Mouse (Mus musculus) heart, postnatal 4 days (tissue): ENCODE measurements around the gene Snrpb2. TPM values are rescaled to one million over a fixed set of nuclear protein-coding genes. Genes with fewer than 3 reads are reported as not detected.
A peak's percentile ranks its signal among the peaks of the same experiment; 100 is the strongest.

Experiments
- DNase-seq: peaks from one replicate; pipeline ENCODE4 v3.0.0; 2021
- total RNA-seq, 2 experiments: library from RNA; stranded (reverse); gene quantifications; 2 replicates each; pipeline ENCODE4 v1.2.3; 2021

Snrpb2 gene
- total RNA-seq = 10 to 100 TPM; 34.9 to 36.4 TPM

DNA sequence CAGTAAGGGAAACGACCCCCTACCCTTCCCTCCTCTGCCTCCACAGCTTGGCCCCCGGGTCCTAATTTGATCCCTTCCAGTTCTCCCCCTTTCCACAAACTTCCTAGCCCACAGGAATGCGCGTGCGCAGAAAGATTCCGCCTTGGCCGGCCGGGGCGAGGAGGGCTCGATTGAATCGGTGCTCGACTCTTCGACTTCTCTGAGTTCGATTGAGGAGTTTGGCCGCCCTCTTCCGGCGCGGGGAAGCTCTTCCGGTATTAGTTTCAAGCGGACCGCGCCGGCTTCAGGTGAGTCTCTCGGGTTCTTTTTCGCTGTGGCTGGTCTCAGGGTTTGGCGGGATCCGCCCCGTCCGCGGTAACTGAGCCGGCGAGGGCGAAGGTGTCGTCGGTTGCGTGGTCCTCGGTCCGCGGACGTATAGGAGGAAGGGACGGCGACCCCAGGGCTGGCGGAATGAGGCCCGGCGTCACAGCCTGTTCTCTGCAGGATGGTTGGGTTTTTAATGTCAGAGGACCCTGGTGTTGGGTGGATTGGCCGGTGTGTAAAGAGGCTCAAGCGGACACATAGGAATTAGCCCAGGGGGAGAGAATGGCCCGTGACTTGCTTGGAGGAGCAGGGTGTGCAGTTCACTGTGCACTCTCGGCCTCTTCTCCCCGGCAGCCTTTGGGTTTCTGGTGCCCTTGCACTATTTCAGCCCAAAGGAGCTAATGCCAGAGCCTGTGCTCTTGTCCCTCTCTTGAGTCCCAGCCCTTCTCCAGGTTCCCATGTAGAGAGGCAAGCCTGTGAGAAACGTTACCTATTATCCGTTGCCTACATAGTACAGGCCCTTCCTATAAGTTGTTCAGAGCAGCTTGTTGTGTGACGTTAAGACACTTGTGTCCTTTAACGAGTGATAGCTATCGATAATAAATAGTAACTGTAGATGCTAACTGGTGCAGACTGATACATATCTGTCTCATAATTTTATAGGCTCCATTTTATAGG is at the start of gene Snrpb2:
Gene Snrpb2, plus strand, starts transcription at position 228 of the 981 bp plus-strand sequence.
- DNase-seq = peak; percentile 94

DNA sequence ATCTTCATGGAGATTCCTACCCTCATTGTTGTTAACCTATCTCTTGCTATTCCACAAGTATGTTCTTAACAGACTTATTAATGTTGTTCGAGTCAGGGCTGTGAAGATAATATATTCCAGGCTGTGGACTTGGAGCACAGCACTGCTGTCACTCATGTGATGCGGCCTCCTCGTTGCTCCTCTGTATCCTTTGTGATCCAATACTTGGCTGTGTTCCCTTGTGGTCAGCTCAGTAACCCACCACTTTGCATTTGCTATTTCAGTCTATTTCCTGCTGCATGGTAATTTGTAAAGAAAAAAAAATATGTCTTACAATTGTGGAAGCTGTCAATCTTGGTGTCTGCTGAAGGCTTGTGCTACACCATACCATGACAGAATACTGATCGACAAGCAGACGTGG is 49.8 kb upstream of the Snrpb2 start:
- no peak for DNase-seq

DNA sequence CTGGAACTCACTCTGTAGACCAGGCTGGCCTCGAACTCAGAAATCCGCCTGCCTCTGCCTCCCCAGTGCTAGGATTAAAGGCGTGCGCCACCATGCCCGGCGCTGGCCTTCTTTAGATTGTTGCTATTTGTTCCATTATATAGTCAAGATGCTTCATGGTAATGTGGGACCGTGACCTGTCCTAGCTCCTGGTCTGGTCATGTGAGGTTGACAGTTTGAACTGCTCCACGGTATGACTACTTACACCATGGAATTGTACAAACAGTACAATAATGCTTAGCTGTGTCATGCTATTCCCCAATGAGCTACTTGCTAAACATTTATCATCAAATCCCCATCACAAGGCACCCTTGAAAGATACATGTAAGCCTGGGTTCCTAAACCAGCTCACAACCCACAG is 44.8 kb upstream of the Snrpb2 start:
- no peak for DNase-seq

DNA sequence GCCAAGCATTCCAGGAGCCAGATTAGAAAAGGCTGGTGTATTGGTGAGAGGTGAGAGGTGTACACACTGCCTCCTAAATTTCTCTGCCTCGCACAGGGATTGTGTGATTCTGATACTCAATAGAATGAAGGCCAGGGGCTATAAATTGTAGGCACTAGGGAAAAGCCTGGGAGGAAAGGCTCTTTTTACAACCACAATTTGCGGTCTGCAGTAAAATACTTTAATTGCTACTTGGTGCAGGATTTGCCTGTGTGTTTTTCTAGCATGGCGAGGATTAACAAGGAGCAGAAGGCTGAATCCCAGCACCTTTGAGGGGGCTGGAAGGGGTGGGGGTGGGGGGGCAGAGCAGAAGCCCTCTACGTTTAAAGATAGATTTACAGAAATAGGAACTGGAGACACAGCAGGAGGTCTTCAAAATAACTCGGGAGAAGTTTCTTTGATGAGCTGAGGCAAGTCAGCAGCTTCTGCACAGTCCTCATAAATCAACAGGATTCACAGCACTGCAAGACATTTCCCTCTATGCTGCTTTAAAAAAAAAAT is 44.2 kb upstream of the Snrpb2 start:
- no peak for DNase-seq

DNA sequence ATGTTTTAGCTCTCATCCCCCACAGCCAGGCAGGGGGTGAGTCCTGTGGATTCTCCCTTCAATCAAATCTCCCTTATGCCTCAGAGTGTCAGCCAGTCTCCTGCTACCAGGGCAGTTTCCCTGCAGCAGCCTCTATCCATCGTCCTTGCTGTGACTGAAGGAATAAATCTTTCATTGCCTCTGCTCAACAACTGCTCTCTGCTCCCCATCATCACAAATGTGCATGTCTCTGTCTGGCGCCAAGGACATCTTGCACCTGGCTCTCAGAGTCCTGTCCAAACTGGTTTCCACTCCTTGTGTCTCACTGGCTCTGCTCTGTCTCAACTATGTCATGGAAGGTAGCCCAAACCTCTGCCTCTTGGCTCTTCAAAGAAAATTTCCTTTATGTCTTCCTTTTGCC is 43.1 kb upstream of the Snrpb2 start:
- no peak for DNase-seq

DNA sequence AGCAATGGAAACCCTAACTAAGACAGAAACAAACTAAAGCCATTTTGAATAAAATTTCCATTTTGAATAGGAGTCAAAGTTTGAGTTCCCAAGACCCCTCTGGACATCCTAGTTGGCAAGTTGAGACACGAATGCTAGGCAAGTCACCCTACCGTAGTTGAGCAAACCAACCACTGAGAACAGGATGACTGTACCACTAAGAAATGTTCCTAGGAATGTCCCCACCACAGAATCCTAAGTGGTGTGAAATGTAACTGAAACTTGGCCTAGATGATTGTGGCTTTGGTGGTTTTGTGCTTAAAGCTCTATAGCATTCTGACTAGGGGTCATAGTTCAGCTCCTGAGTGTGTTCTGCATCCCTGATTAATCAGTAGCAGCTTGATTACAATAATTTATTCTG is 39.5 kb upstream of the Snrpb2 start:
- DNase-seq = no peak

DNA sequence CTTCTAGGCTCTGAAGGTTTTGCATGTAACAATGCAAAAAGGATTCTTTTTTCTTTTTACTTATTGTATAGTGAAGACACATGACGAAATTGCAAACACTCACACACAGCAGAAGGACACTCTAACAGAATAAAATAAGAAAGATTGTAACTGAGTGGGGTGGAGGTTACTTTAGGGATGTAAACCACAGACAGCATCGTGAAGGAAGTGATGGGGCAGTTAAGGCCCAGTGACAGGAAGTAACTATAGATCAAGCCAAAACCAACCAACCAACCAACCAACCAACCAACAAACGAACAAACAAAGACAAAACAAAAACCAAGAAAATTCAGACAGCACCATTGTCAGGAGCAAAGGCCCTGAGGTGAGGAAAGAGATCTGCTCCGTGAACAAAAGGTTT is 38.6 kb upstream of the Snrpb2 start:
- DNase-seq = no peak

DNA sequence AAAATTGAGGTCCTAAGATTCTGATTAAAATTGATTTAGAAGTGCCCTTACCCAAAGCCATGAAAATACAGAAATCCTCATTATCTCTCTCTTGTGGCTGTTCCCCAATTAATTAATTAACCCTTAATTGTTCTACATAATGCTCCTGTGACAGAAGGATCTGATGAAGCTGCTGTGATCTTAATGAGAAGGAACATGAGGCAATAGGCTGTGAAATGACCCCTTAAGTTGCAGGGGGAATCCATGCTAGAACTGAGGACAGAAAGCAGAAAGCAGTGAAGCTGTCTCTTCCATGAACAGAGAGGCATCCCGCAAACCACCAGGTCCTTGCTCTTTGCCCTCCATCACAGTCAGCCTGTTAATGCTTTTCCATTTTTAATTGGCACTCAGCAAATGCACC is 31.6 kb upstream of the Snrpb2 start:
- no peak for DNase-seq

DNA sequence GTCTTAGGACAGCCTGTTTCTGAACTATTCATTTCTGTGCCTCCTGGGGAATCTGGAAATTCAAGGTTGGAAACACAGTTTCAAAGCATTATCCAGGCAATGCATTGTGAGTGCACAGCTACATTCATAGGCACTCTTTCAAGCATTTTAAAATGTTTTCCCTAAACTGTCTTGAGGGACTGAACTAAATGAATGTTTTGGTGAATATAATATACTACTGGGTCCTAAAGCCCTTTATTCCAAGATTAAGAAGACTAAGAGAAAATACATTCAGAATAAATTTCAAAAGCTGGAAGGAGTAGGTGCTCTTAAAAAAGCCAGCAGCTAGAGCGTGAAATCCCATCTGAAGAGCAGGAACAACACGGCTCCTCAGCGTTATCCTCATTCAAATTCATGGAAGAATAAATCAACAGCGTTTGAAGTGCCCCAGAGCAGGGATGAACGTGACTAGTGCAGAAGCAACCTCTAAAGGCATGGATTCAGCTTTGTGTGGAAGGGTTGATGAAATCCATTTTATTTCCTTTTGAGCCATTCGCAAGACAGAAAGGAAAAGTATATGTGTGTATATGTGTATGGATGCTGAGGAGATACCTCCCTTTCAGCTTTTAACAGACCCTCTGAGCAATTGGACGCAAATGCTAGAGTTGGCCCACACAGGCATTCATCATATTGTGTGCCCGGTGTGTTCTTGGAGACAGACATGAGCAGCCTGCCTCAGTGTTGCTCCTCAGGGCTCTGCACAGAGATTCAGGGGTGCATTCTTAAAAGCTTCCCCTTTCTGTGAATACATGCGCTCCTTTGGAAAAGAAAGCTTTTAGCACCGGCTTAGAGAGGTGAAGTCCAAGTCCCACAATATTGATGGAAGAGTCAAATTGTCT is 30.2 kb upstream of the Snrpb2 start:
- DNase-seq = no peak

DNA sequence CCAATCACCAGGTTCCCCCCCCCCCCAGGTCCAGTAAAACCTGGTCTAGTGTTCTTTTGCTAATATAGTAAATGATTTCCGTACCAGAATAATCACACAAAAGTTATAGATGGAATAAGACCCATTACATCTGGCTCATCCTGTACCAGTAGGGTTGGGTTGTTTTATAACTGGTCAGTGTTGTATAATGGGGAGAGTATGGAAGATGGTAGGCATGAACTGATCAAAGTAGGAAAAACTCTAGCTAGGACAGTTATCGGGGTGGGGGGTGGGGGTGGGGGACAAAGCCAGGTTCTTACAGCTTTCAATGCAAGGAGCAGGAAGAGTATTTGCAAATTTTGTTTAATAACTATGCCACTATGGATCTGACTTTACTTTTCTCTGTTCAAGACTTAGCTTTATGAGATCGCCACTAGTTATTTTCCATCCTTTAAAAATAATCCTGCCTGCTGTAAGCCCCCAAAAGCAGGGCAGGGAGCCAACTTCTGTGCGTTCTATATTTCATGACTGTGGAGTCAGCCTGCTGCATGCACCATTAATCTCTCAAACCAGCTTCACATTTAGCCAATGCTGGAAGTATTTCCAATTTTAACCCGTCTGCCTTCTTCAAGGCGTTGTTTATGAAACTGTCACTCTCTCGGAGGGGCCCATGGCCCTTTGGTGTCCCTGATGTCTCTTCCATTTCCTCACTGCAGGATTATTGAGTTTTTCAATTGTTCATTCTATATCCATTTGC is 28.3 kb upstream of the Snrpb2 start:
- no peak for DNase-seq

DNA sequence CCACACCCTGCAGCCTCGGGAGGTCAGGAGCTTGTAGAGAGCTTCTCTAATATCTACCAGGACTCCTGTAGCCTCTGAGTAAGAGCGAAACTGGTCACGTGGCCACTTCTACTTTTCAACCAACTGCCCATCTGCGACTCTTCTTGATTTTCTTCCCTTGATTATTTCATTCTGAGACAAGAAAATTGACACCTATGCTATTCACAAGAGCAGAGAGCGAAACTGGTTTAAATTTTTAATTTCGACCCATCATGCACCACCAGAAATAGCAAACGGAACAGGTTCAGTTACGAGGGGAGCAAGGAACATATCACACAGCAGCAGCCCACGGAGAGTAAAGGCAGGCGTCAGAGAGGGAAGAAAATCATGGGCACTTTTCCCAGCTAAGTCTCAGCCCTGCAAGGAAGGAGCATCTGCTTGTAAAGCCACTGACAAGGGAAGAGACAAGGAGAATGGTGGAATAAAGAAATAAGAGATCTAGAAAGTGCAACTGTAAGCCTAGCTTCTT is 27.7 kb upstream of the Snrpb2 start:
- DNase-seq = no peak

DNA sequence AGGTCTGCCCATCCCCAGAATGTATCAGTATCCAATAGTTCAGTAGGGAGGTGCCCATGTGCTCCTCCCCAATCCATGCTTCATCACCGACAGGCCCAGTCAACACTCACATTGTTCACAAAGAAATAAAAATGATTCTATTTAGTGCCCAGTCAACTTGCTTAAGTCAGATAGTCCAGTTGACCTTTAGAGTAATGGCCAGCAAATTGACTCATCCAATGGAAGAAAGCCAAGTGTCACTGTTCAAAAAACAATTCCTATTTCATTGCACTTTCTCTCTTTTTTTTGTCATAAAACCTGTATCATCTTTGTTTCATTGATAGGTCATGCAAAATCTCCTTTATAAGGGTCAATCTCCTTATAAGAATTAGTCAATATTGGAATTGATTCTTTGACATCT is 21.2 kb upstream of the Snrpb2 start:
- no peak for DNase-seq

DNA sequence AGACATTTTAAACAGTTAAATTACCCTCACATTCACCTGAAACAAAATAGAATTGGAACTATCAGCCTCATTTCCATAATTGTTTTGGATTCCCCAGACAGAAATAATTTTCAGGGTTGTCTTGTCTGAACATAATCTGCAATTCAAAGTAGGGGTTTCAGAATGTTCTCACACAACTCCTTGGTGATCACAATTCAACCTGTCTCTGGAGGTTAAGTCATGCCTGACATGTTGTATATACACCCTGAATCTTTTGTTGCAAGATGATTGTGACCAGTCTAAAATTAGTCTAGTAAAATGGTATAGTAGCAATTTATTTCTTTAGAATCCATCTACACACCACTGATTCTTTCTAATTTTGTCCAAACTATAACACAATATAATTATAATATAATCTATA is 7.6 kb upstream of the Snrpb2 start:
- no peak for DNase-seq

DNA sequence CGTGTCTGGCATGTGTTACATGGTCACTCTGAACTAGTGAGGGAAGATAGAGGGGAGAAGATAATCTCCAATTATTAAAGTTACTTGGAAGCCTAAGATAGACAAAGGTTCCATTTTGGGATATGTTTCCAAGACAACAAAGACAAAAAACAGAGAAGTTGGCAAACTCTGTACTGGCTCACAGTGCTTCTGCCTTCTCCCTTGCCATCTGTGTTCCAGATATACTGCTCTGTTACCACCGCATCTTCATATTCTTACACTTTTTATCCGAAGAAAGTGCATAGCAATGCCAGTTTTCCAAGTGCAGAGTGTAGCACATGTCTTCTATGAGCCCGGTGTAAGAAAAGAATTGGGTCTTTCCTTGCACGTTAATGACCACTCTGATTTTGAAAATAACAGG is 6.1 kb upstream of the Snrpb2 start:
- no peak for DNase-seq

DNA sequence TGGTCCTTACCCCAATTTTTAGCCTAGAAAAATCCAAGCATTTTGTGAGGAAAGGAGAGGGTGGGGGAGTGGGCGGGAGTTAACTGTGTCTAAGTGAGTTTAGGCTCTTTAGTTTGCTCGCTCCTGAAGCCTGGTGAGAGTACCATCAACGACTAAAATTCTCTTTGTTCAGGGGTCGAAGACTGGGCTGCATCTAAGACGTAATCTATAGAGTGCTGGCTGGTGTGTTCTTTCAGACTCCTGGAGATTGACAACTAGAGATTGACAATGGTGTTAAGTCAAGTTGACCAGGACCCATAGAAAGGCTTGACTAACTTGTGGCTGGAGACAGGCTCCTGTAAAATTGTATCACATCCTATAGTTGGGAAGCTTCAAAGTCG is 417 bp upstream of the Snrpb2 start:
- DNase-seq = no peak

DNA sequence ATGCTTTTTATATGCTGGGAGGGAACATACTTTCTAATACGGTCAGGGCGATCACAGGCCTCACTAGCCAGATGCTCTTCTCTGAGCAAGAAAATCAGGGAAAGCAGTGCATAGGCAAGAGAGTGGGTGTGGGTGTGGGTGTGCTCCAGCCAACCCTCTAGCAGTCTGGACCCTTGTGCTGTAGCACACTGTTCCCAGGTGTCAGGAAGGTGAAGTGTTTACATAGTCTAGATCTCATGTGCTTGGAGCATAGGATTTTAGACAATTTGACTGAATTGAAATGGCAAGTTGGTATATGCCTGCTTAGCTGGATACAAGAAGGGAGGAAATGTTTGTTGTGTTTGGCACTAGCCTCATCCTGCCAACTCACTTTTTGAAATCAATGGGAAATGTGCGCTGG is 3.1 kb downstream of the Snrpb2 start:
- no peak for DNase-seq

DNA sequence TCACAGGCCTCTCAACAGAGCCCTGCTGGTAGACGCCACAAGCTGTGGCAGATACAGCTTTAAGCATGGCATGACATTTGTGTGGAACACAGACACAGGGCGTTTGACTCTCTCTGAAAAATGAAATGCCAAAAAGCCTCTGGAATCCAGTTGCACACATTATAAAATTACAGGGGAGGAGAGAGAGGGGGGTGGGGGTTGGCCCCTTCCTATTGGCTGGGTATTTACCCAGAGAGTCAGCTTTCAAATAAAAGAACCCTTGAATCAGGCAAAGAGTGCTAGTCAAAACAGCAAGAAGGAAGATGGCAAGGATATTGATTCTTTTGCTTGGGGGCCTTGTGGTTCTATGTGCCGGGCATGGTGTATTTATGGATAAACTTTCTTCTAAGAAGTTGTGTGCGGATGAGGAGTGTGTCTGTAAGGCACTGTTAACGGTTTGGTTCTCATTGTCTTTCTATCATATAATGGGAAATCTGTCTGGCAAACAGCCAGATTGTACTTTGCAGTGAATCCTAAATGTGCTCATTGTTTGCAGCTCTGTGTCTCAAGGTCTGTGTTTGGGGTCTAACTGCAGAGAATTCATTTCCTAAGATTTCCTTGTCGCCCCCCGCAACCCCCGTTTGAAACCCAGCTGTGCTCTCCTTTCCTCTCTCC is 15.5 kb downstream of the Snrpb2 start, which contains the start of gene Otor:
Gene Otor, plus strand, starts transcription at position 276 of the 654 bp plus-strand sequence.
- DNase-seq = no peak

DNA sequence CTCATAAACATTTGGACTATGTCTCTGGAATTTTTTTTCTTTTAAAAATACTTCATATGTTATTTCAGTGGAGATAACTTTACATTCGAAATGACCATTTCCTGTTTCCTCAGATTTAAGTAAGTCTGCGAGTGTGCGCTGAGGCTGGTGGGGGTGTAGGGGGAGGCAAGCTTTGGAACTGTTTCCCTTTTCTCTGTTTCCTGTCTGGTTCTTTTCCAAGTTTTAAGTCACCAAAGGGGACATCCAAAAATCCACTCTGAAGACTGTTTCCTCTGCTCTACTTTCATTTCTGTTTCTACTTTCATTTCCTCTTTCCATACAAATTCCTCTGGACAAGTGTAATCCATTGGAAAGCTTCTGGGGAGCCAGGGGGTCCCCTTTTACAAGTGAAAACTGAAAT is 18.9 kb downstream of the Snrpb2 start:
- DNase-seq = no peak

DNA sequence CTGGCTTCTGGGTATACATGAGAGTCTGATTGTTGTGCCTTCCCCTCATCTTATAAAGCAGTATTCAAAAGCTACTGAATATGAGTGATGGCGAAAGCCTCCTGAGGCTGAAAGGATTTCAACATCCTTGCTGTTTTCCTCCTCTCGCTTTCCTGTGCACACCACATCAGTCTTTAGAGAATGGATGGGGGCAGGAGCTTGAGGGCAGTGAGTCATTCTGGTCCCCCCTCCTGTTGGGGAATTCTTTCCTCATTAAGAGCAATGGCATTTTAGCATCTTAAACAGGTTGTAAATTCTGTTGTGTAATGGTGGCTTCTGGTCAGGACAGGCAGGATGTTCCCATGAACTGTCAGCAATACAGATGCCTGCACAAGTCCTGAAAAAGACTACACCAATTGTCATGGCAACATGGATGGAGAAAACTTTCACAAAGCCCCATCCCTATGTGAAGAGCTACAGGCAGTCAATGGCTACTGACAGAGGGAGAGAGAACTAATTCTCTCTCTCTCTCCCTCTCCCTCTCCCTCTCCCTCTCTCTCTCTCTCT is 22.1 kb downstream of the Snrpb2 start:
- DNase-seq = no peak

DNA sequence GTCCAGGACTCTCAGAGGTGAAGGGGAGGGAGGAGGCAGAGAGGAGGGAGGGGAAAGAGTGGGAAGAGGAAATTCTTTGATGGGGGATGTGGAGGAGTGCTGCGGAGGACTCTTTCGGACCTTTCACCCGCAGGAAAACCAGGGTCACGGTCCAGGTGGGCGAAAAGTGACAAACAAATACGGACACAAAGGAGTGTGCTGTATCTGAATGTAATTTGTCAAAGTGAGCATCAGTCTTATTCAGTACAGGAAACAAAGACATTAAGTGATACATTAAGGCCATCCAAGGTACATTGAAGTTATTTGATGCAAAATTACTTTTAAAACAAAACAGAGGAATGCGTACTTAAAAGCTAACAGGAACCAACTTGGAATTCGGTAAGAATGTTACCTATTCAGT is 27.0 kb downstream of the Snrpb2 start:
- no peak for DNase-seq

DNA sequence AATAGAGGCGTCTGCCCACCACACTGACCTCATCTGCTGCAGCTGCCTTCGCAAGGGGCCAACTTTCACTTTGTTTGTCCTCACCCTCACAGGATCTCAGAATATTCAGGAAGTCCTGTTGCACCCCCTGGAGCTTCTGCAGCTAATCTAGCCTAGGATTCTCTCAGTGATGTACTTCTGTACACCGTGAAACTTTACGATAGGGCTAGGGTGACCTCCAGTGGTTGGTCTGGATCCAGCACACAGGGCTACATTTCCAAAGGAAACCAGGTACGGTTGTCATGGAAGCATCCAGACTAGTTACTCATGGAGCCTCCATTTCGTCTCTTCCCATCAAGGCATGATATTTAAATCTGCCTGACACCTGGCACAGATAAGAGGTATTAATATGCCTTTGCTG is 30.9 kb downstream of the Snrpb2 start:
- peak; percentile 70 for DNase-seq
